Mouse (Mus musculus) cerebellum, adult 2 months (tissue): ENCODE measurements around the gene Ank3.

Source experiments
- CTCF ChIP-seq: fragments of 200-500 bp; IDR thresholded peaks from 2 replicates; pipeline ENCODE4 v1.5.1; 2011; ENCODE audit warnings: low read depth, mild to moderate bottlenecking, control low read depth, low read length, moderate library complexity, borderline replicate concordance; ENCODE audit not compliant: insufficient read depth
- POLR2A ChIP-seq: fragments of 200-500 bp; IDR thresholded peaks from 2 replicates; pipeline ENCODE4 v1.6.1; 2011; ENCODE audit warnings: low read length, control low read depth, borderline replicate concordance; ENCODE audit not compliant: insufficient read depth

DNA sequence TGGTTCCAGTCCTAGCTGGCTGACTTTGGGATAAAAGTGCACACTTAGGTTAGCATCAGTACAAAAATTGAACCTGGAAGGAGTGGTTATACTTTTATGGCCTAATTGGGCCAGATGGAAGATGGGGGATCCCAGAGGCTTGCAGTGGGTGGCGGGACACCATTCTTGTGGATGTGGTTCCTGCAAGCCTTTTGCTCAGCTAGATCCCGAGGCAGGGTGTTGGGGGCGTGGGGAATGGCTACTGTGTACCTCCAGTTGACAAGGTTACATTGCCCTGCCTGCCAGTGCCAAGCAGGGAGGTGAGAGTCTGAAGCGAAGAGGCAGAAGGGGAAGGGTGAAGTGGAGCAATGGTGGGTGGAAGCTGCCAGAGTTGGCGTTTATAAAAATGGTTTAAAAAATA lies 48.0 kb downstream of the Ank3 start:
- TF ChIP-seq POLR2A (no peak), CTCF (no peak)
